Mouse (Mus musculus): ENCODE results near the gene Cyp26b1. TPM values are rescaled to one million over a fixed set of nuclear protein-coding genes. Genes with fewer than 3 reads are reported as not detected.
"Not testable (repeated sequence)": the region's sequence is repeated elsewhere in the genome, so short reads cannot be mapped to it uniquely, and the experiment has no call there.

Cyp26b1 gene
- polyA plus RNA-seq (2017; shearing (Covaris generic)): 1 to 10 TPM in 1 of 2 experiments, under 1 TPM in 1; 0.63 to 1.2 TPM

GRCm38 (mm10) chr6:84593693-84594092 is at the start of gene Cyp26b1:
Cyp26b1 (minus strand) TSS chr6:84593908.
- no peak for ATAC-seq

GRCm38 (mm10) chr6:84641062-84641431 is 47.3 kb upstream of the Cyp26b1 start:
- no peak for ATAC-seq

- ATAC-seq: peak; percentile 66
These were observed 46.8 kb upstream of the Cyp26b1 start for GRCm38 (mm10) chr6:84640324-84641061.

GRCm38 (mm10) chr6:84638206-84638605 is 44.5 kb upstream of the Cyp26b1 start:
- no peak for ATAC-seq

GRCm38 (mm10) chr6:84631588-84631987 is 37.9 kb upstream of the Cyp26b1 start:
- no peak for ATAC-seq

GRCm38 (mm10) chr6:84630276-84630675 is 36.6 kb upstream of the Cyp26b1 start:
- no peak for ATAC-seq

GRCm38 (mm10) chr6:84628831-84629230 is 35.1 kb upstream of the Cyp26b1 start:
- no peak for ATAC-seq

- ATAC-seq: no peak
These were observed 32.7 kb upstream of the Cyp26b1 start for GRCm38 (mm10) chr6:84626398-84626797.

- no peak for ATAC-seq
These were observed 25.5 kb upstream of the Cyp26b1 start for GRCm38 (mm10) chr6:84619166-84619565.

GRCm38 (mm10) chr6:84617051-84617450 is 23.3 kb upstream of the Cyp26b1 start:
- ATAC-seq: peak; percentile 99

GRCm38 (mm10) chr6:84616586-84616985 is 22.9 kb upstream of the Cyp26b1 start:
- no peak for ATAC-seq

GRCm38 (mm10) chr6:84613561-84613960 is 19.9 kb upstream of the Cyp26b1 start:
- ATAC-seq: no peak

- no peak for ATAC-seq
These were observed 7.6 kb upstream of the Cyp26b1 start for GRCm38 (mm10) chr6:84601136-84601889.

GRCm38 (mm10) chr6:84599296-84599695 is 5.6 kb upstream of the Cyp26b1 start:
- not testable (repeated sequence) for ATAC-seq

- ATAC-seq: no peak
These were observed 5.0 kb upstream of the Cyp26b1 start for GRCm38 (mm10) chr6:84598725-84599124.

- no peak for ATAC-seq
These were observed 918 bp upstream of the Cyp26b1 start for GRCm38 (mm10) chr6:84594626-84595025.

GRCm38 (mm10) chr6:84590961-84591745 is 2.6 kb downstream of the Cyp26b1 start:
- no peak for ATAC-seq

- ATAC-seq: peak; percentile 65
These were observed 3.7 kb downstream of the Cyp26b1 start for GRCm38 (mm10) chr6:84589742-84590686.

- ATAC-seq: no peak
These were observed 4.6 kb downstream of the Cyp26b1 start for GRCm38 (mm10) chr6:84588895-84589652.

- no peak for ATAC-seq
These were observed 5.3 kb downstream of the Cyp26b1 start for GRCm38 (mm10) chr6:84588221-84588894.

Data from CD4-positive, CD25-positive, alpha-beta regulatory T cell, adult 4 months (primary cell).